Mouse (Mus musculus): Measurements from ENCODE around the gene Snip1. TPM values are rescaled to one million over a fixed set of nuclear protein-coding genes. Genes with fewer than 3 reads are reported as not detected.

Snip1 gene
- polyA plus RNA-seq, 1 experiment from 2014 or later = 10.8 TPM

DNA sequence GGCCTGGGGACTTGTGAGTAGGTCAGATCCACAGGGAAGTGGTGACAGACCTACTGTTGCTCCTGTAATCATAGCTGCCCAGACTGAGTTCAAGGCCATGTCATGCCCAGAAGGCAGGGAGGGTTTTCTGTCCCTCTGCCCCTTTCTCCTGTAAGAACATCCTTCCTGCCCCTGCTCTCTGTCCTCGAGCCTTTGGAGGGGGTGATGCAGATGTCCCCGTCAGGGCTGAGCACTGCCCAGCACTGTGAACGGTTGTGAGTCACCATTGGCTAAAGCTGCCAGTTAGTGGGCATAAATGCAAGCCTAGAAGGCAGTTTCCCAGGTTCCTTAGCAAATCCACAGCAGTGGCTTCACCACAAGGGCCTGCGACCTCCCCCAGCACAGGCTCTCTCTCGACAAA is 26.6 kb downstream of the Snip1 start:
- peaks cover 20% of the 10 kb centered on the region for H3K36me3 ChIP-seq (replicated peaks; ENCODE audit: insufficient read depth, low read length)
- no peak overlapping the region for H3K27ac ChIP-seq (ENCODE audit: low read depth)
- no peaks in the 10 kb centered on the region for H3K27me3 ChIP-seq (ENCODE audit: insufficient read depth, low read length)
- no peaks in the 10 kb centered on the region; the same call in 1 of the 2 replicates for H3K9me3 ChIP-seq (ENCODE audit: low read length)
- no peak overlapping the region for H3K4me2 ChIP-seq (ENCODE audit: low read depth, low read length)
- no peak for TF ChIP-seq CTCF (IDR thresholded peaks at IDR 0.05; ENCODE audit: low read depth)
- no peak for TF ChIP-seq EP300 (IDR thresholded peaks at IDR 0.05; ENCODE audit: low read depth)
- 87% methylated on average over 5 of the region's 5 CpGs for WGBS (ENCODE audit: insufficient replicate concordance)
- no peak overlapping the region for H3K9ac ChIP-seq (replicated peaks)
- DNase-seq = no peak
- H3K4me1 ChIP-seq (ENCODE audit: insufficient read depth) = no peaks in the 10 kb centered on the region
- no peak for ATAC-seq
- H3K4me3 ChIP-seq (ENCODE audit: low read depth, low read length) = no peak overlapping the region

DNA sequence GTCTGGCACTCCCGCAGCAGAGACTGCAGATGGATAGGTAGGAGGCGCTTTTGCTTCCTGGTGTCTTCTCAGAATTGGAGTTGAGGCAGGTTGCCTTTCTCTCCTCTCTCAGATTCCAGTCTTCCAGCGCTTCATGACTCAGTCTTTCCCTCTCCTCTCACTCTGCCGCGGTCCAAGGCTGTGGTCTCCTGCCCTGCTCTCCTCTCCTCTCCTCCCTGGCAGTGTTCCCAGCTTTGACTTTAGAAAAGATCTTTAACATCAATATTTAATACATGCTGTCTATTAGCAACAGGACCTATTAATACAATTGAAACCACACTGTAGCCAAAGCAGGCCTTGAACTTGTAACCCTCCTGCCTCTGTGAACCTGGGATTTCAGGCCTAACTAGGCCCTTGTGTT is 29.6 kb downstream of the Snip1 start:
- H3K36me3 ChIP-seq (replicated peaks; ENCODE audit: insufficient read depth, low read length) = peaks cover 4% of the 10 kb centered on the region
- DNase-seq (no peak), ATAC-seq (no peak)
- no peak overlapping the region for H3K9ac ChIP-seq (replicated peaks)
- H3K4me2 ChIP-seq (ENCODE audit: low read depth, low read length) = no peak overlapping the region
- H3K27ac ChIP-seq (ENCODE audit: low read depth) = no peak overlapping the region
- no peaks in the 10 kb centered on the region; the same call in 1 of the 2 replicates for H3K9me3 ChIP-seq (ENCODE audit: low read length)
- no peaks in the 10 kb centered on the region for H3K27me3 ChIP-seq (ENCODE audit: insufficient read depth, low read length)
- TF ChIP-seq EP300 (IDR thresholded peaks at IDR 0.05; ENCODE audit: low read depth) (no peak), CTCF (IDR thresholded peaks at IDR 0.05; ENCODE audit: low read depth) (no peak)
- no peak overlapping the region for H3K4me3 ChIP-seq (ENCODE audit: low read depth, low read length)
- H3K4me1 ChIP-seq (ENCODE audit: insufficient read depth) = no peaks in the 10 kb centered on the region
- WGBS (ENCODE audit: insufficient replicate concordance) = 88% methylated on average over 5 of the region's 5 CpGs

DNA sequence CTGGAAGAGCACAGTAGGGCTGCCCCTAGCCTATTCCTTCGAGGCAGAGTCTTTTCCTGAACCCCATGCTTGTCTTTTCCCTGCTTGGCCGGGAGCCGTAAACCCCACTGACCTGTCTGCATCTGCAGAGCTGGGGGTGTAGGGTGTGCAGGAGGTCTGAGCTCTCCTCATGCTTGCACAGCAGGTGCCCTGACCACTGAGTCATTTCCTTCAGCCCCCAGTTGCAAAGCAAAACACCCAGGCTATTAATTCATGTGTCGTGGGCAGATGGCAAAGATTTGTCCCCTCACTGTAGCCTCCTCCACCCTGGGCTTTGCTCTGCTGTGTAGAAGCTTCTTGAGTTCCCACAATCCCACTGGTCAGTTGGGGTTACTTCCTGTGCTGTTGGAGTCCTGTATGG is 30.9 kb downstream of the Snip1 start:
- H3K9ac ChIP-seq (replicated peaks) = no peak overlapping the region
- no peaks in the 10 kb centered on the region for H3K9me3 ChIP-seq (ENCODE audit: low read length)
- TF ChIP-seq CTCF (IDR thresholded peaks at IDR 0.05; ENCODE audit: low read depth) (no peak), EP300 (IDR thresholded peaks at IDR 0.05; ENCODE audit: low read depth) (no peak)
- no peak overlapping the region for H3K4me2 ChIP-seq (ENCODE audit: low read depth, low read length)
- no peak overlapping the region for H3K4me3 ChIP-seq (ENCODE audit: low read depth, low read length)
- WGBS (ENCODE audit: insufficient replicate concordance) = 75% methylated on average over 4 of the region's 4 CpGs
- H3K27ac ChIP-seq (ENCODE audit: low read depth) = no peak overlapping the region
- no peaks in the 10 kb centered on the region for H3K27me3 ChIP-seq (ENCODE audit: insufficient read depth, low read length)
- H3K36me3 ChIP-seq (replicated peaks; ENCODE audit: insufficient read depth, low read length) = peaks cover 2% of the 10 kb centered on the region
- H3K4me1 ChIP-seq (ENCODE audit: insufficient read depth) = no peaks in the 10 kb centered on the region
- ATAC-seq (no peak), DNase-seq (no peak)

GRCm38 (mm10) chr4:125099458-125099857 is 33.0 kb downstream of the Snip1 start:
- no peak overlapping the region for H3K4me2 ChIP-seq (ENCODE audit: low read depth, low read length)
- H3K27ac ChIP-seq (ENCODE audit: low read depth) = no peak overlapping the region
- DNase-seq = peak; percentile 90
- H3K36me3 ChIP-seq (replicated peaks; ENCODE audit: insufficient read depth, low read length) = peaks cover 18% of the 10 kb centered on the region
- no peaks in the 10 kb centered on the region for H3K4me1 ChIP-seq (ENCODE audit: insufficient read depth)
- ATAC-seq = peak; percentile 79
- H3K27me3 ChIP-seq (ENCODE audit: insufficient read depth, low read length) = no peaks in the 10 kb centered on the region
- WGBS (ENCODE audit: insufficient replicate concordance) = 7% methylated on average over 8 of the region's 8 CpGs
- H3K4me3 ChIP-seq (ENCODE audit: low read depth, low read length) = no peak overlapping the region
- TF ChIP-seq CTCF (IDR thresholded peaks at IDR 0.05; ENCODE audit: low read depth) (peak; percentile 99), EP300 (IDR thresholded peaks at IDR 0.05; ENCODE audit: low read depth) (no peak)
- H3K9ac ChIP-seq (replicated peaks) = no peak overlapping the region
- no peaks in the 10 kb centered on the region for H3K9me3 ChIP-seq (ENCODE audit: low read length)

- Histone ChIP-seq H3K36me3 (replicated peaks; ENCODE audit: insufficient read depth, low read length) (peaks cover 23% of the 10 kb centered on the region; the same call in 1 of the 2 replicates), H3K27ac (ENCODE audit: low read depth) (no peak overlapping the region), H3K4me1 (ENCODE audit: insufficient read depth) (no peaks in the 10 kb centered on the region), H3K4me3 (ENCODE audit: low read depth, low read length) (no peak overlapping the region), H3K9me3 (ENCODE audit: low read length) (no peaks in the 10 kb centered on the region), H3K27me3 (ENCODE audit: insufficient read depth, low read length) (no peaks in the 10 kb centered on the region), H3K9ac (replicated peaks) (no peak overlapping the region), H3K4me2 (ENCODE audit: low read depth, low read length) (no peak overlapping the region)
- DNase-seq (no peak), ATAC-seq (no peak)
- TF ChIP-seq EP300 (IDR thresholded peaks at IDR 0.05; ENCODE audit: low read depth) = no peak
- no peak for TF ChIP-seq CTCF (IDR thresholded peaks at IDR 0.05; ENCODE audit: low read depth)
- WGBS (ENCODE audit: insufficient replicate concordance) = 83% methylated on average over 13 of the region's 13 CpGs
Observed at GRCm38 (mm10) chr4:125101334-125101733, 34.9 kb downstream of the Snip1 start.

DNA sequence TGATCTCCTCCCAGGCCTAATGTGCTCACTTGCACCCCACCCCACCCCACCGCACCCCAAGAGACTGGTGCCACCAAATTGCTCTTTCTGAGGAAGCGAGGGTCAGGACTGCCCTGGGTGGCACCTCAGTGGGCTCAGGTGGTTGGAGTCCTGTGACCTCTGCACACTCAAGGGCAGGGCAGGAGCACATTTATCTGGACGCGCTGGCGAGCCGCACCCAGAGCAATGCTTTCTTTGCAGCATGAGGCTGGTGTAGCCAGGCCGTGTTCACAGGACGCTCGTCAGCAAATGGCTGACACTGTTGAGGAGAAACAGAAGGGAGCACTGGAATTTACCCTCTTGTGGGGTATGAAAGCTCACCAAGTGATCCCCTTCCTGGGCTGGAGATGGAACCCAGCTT is 38.9 kb downstream of the Snip1 start:
- Histone ChIP-seq H3K9me3 (ENCODE audit: low read length) (no peaks in the 10 kb centered on the region), H3K4me2 (ENCODE audit: low read depth, low read length) (no peak overlapping the region), H3K4me3 (ENCODE audit: low read depth, low read length) (no peak overlapping the region), H3K27me3 (ENCODE audit: insufficient read depth, low read length) (no peaks in the 10 kb centered on the region), H3K27ac (ENCODE audit: low read depth) (no peak overlapping the region), H3K36me3 (replicated peaks; ENCODE audit: insufficient read depth, low read length) (peaks cover 30% of the 10 kb centered on the region), H3K4me1 (ENCODE audit: insufficient read depth) (no peaks in the 10 kb centered on the region), H3K9ac (replicated peaks) (no peak overlapping the region)
- ATAC-seq = no peak
- TF ChIP-seq CTCF (IDR thresholded peaks at IDR 0.05; ENCODE audit: low read depth) = no peak
- WGBS (ENCODE audit: insufficient replicate concordance) = 87% methylated on average over 9 of the region's 9 CpGs
- DNase-seq = no peak

- no peaks in the 10 kb centered on the region for H3K9me3 ChIP-seq (ENCODE audit: low read length)
- WGBS (ENCODE audit: insufficient replicate concordance) = 10% methylated on average over 6 of the region's 6 CpGs
- peaks cover 9% of the 10 kb centered on the region for H3K36me3 ChIP-seq (replicated peaks; ENCODE audit: insufficient read depth, low read length)
- no peaks in the 10 kb centered on the region for H3K27me3 ChIP-seq (ENCODE audit: insufficient read depth, low read length)
- H3K9ac ChIP-seq (replicated peaks) = no peak overlapping the region
- no peak overlapping the region for H3K4me3 ChIP-seq (ENCODE audit: low read depth, low read length)
- peak overlapping the region; percentile 85 for H3K27ac ChIP-seq (ENCODE audit: low read depth)
- no peak overlapping the region for H3K4me2 ChIP-seq (ENCODE audit: low read depth, low read length)
- ATAC-seq (peak; percentile 33), DNase-seq (peak; percentile 78)
- no peak for TF ChIP-seq EP300 (IDR thresholded peaks at IDR 0.05; ENCODE audit: low read depth)
- peak; percentile 86 for TF ChIP-seq CTCF (IDR thresholded peaks at IDR 0.05; ENCODE audit: low read depth)
- peaks cover 26% of the 10 kb centered on the region for H3K4me1 ChIP-seq (ENCODE audit: insufficient read depth)
Observed at GRCm38 (mm10) chr4:125114638-125115037, 48.2 kb downstream of the Snip1 start.

Data from liver, postnatal 0 days (tissue).